Mouse (Mus musculus): ENCODE measurements around the gene Tmed1.
"Not testable (repeated sequence)": the region's sequence is repeated elsewhere in the genome, so short reads cannot be mapped to it uniquely, and the experiment has no call there.

Tmed1 gene

GRCm38 (mm10) chr9:21477707-21478106 lies 32.3 kb downstream of the Tmed1 start:
- CTCF ChIA-PET, result no interaction called here

DNA sequence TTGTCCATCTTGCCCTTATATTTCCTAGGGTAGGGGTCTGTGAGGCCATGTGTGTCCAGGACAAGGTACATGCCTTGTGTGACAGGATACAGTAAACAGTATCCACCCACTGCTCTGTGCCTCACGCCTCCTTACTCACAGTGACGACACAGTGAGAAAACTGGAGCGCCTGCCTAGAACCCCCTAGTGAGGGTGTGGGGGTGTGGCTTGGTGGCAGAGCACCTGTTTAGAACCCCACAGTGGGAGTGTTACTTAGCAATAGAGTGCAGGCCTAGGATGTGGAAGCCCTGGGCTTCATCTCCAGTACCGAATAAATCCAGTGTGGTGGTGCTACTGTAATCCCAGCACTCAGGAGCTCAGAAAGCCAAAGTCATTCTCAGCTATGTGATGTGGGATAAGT lies 37.1 kb downstream of the Tmed1 start:
- CTCF ChIA-PET, result no interaction called here

DNA sequence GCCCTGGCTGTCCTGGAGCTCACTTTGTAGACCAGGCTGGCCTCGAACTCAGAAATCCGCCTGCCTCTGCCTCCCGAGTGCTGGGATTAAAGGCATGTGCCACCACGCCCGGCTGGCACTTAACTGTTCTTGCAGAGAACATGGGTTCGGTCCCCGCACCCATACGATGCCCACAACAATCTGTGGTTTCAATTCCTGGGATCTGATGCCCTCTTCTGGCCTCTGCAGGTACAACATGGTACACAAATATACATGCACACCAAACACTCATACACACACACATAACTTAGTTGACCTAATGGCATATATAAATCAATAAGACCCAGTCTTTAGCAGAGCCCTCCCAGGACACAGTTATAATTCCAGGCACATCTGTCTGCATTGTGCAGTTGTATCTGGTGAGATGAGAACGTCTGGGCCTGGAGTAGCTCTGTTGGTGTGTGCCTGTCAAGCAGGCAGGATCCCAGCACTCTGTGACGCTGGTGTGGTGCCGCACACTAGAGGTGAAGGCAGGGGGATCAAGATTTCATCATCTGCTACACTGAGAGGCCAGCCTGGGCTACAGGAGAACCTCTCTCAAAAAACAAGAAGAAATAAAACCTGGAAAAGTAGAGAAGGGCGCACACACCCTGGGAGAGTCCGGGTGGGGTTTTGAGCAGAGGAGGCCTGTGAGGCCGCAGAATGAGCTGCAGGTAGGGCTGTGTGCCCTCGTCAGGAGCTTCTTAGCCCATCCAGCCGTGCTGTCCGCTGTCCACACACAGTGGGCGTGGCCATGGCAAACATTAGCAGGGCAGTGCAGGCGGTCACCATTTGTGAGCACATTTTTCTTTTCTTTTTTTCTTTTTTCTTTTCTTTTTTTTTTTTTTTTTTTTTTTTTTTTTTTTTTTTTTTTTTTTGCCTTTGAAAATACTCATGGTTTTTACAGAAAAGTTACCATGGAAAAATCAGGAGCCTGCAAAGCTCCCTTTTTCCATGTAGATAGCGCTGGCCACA lies 40.7 kb downstream of the Tmed1 start:
- CTCF ChIA-PET, result interaction anchor here (0.6 to 0.7 kb wide), 3 partner anchors 37 to 270 kb away, joined by 4 to 15 read pairs (median 4); no protein-coding TSS in a partner anchor

GRCm38 (mm10) chr9:21464565-21464928 lies 45.5 kb downstream of the Tmed1 start:
- CTCF ChIA-PET, result not testable (repeated sequence)

GRCm38 (mm10) chr9:21463766-21464564 lies 46.1 kb downstream of the Tmed1 start:
- CTCF ChIA-PET, result no interaction called here

- CTCF ChIA-PET, result no interaction called here
Measured at GRCm38 (mm10) chr9:21463138-21463590, 46.9 kb downstream of the Tmed1 start.

GRCm38 (mm10) chr9:21460400-21460940 lies 49.6 kb downstream of the Tmed1 start:
- CTCF ChIA-PET, result interaction anchor here (0.7 kb wide), 1 partner anchor 34 kb away, joined by 4 read pairs; no protein-coding TSS in a partner anchor

DNA sequence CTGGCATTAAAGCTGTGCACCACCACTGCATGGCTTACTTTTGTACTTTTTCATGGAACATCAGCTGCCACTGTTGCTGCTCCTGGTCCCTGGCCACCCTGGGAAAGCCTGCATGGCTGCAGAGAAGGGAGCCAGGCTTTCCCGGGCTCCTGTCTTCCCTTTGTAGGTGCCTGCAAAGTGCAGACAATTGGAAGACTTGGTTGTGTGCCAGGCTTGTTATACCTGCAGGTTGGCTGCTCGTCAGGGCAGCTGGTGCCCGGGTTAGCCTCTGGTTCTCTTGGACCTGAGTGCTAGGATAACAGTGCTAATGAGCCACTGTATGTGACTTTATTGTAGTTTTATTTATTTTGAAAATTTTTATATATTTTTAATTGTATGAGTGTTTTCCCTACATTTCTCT lies 51.2 kb downstream of the Tmed1 start:
- CTCF ChIA-PET, result no interaction called here
